Mouse (Mus musculus) embryonic facial prominence, embryonic 14.5 days (tissue): Measurements from ENCODE around the gene Ctsw. TPM values are rescaled to one million over a fixed set of nuclear protein-coding genes. Genes with fewer than 3 reads are reported as not detected.
A peak's percentile ranks its signal among the peaks of the same experiment; 100 is the strongest.

Experiments
- ATAC-seq: fragments of 200-750 bp; cut with Nextera tagmentation; 2 replicates; pipeline ENCODE4 v1.8.0; 2017; ENCODE audit warnings: low read depth, moderate number of reproducible peaks, moderate TSS enrichment
- DNase-seq: peaks from one replicate; pipeline ENCODE4 v3.0.0-alpha.2; 2015; ENCODE audit warnings: low spot score
- H3K27ac ChIP-seq: fragments of 300-500 bp; sonication (generic); replicated peaks from 2 replicates; pipeline ENCODE4 v1.5.1; 2014; ENCODE audit warnings: low read depth, mild to moderate bottlenecking, low read length, moderate library complexity
- H3K27me3 ChIP-seq: fragments of 300-500 bp; sonication (generic); replicated peaks from 2 replicates; pipeline ENCODE4 v1.6.1; 2014; ENCODE audit warnings: low read length; ENCODE audit not compliant: control insufficient read depth, insufficient read depth
- H3K36me3 ChIP-seq: fragments of 300-500 bp; sonication (generic); 2 replicates; pipeline ENCODE4 v1.6.1; 2014; ENCODE audit warnings: low read length, mixed read lengths; ENCODE audit not compliant: control insufficient read depth, insufficient read depth
- H3K4me1 ChIP-seq: fragments of 300-500 bp; sonication (generic); 2 replicates; pipeline ENCODE4 v1.6.1; 2014; ENCODE audit warnings: antibody characterized with exemption, low read length; ENCODE audit not compliant: control insufficient read depth, insufficient read depth
- H3K4me2 ChIP-seq: fragments of 300-500 bp; sonication (generic); 2 replicates; pipeline ENCODE4 v1.6.1; 2014; ENCODE audit warnings: low read depth, mild to moderate bottlenecking, low read length, moderate library complexity, mixed read lengths
- H3K4me3 ChIP-seq: fragments of 300-500 bp; sonication (generic); 2 replicates; pipeline ENCODE4 v1.5.1; 2014; ENCODE audit warnings: low read depth, mild to moderate bottlenecking, low read length
- H3K9ac ChIP-seq: fragments of 300-500 bp; sonication (generic); 2 replicates; pipeline ENCODE4 v1.6.1; 2014; ENCODE audit warnings: low read depth, mild to moderate bottlenecking, low read length, moderate library complexity, mixed read lengths
- H3K9me3 ChIP-seq: fragments of 300-500 bp; sonication (generic); 2 replicates; pipeline ENCODE4 v1.6.1; 2016; ENCODE audit warnings: low read length; ENCODE audit not compliant: control insufficient read depth
- WGBS: fragments of 180-500 bp; shearing (Covaris S2); extraction: QIAGEN DNeasy Blood & Tissue Kit; methylation state at CpG from one replicate; pipeline ENCODE4 v1.1.7; 2014; 5-methylcytosine and 5-hydroxymethylcytosine counted together
- polyA plus RNA-seq: library from polyadenylated mRNA; unstranded; fragments of >200 nt; fragmentation: Nextera tagmentation; extraction: Ambion mirVana; gene quantifications from 2 replicates; pipeline ENCODE4 v1.2.1, GENCODE M21; 2014

The Ctsw gene
- polyA plus RNA-seq, 1 experiment from 2014 or later = 0.85 TPM

DNA sequence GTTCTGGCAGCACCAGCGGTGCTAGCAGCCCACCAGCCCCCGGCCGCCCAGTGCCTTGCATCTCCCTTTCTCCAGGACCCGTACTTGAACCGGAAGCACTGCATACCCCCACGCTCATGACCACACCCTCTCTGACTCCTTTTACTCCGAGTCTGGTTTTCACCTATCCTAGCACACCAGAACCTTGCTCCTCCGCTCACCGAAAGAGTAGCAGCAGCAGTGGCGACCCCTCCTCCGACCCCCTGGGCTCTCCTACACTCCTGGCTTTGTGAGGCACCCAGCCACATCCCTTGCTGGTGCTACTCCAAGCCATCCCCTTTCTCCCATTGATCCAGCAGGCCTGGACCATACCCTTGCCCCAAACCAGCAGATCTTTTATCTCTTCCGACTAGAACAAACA is 13.3 kb downstream of the Ctsw start:
- DNase-seq = no peak

DNA sequence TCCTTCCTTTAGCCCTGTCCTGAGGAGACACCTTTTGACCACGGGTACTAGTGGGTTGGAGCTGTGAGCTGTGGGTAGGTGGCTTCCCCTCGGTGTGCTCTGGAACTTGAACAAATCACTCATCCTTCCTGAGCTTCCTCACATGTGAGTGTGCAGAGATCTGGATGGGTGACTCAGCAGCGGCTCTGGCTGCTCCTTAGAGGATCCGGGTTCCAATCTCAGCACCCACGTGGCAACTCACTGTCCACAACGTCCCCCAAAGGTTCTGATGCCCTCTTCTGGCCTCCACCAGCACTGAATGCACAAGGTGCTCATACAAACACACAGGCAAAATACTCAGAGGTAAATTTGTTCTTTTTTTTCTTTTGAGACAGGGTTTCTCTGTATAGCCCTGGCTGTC is 16.5 kb downstream of the Ctsw start:
- WGBS = 78% methylated on average over 6 of the region's 6 CpGs
- no peak overlapping the region for H3K4me2 ChIP-seq
- ATAC-seq = no peak
- peaks cover 19% of the 10 kb centered on the region for H3K4me1 ChIP-seq
- H3K9me3 ChIP-seq = peaks cover 4% of the 10 kb centered on the region; the same call in 1 of the 2 replicates
- no peak overlapping the region for H3K4me3 ChIP-seq
- peaks cover 9% of the 10 kb centered on the region for H3K36me3 ChIP-seq
- no peak overlapping the region for H3K9ac ChIP-seq
- peaks cover 35% of the 10 kb centered on the region for H3K27me3 ChIP-seq
- H3K27ac ChIP-seq = no peak overlapping the region
- DNase-seq = no peak

More for the DNA sequence above, 13.3 kb downstream of the Ctsw start:
- Histone ChIP-seq H3K4me3 (no peak overlapping the region), H3K27ac (no peak overlapping the region), H3K9ac (peak overlapping the region; percentile 43; the same call in 1 of the 2 replicates), H3K27me3 (peaks cover 2% of the 10 kb centered on the region), H3K4me2 (peak overlapping the region; percentile 100), H3K4me1 (peaks cover 17% of the 10 kb centered on the region), H3K36me3 (peaks cover 9% of the 10 kb centered on the region), H3K9me3 (no peaks in the 10 kb centered on the region)
- 79% methylated on average over 12 of the region's 12 CpGs for WGBS
- ATAC-seq = no peak

- Histone ChIP-seq H3K27me3 (peaks cover 36% of the 10 kb centered on the region), H3K9ac (no peak overlapping the region), H3K4me2 (no peak overlapping the region), H3K27ac (no peak overlapping the region), H3K9me3 (peaks cover 4% of the 10 kb centered on the region; the same call in 1 of the 2 replicates), H3K4me3 (no peak overlapping the region), H3K36me3 (peaks cover 7% of the 10 kb centered on the region), H3K4me1 (0 out of 2 replicates have a peak, but pooled peaks cover 4% of the 10 kb centered on the region)
- ATAC-seq (no peak), DNase-seq (no peak)
- WGBS = 88% methylated on average over 3 of the region's 3 CpGs
These were observed 18.6 kb downstream of the Ctsw start for GRCm38 (mm10) chr19:5449673-5450072.

- WGBS = 8% methylated on average over 30 of the region's 36 CpGs
- no peaks in the 10 kb centered on the region for H3K36me3 ChIP-seq
- peak overlapping the region; percentile 58 for H3K4me3 ChIP-seq
- no peak overlapping the region for H3K9ac ChIP-seq
- DNase-seq (no peak), ATAC-seq (no peak)
- peaks cover 4% of the 10 kb centered on the region; the same call in 1 of the 2 replicates for H3K9me3 ChIP-seq
- no peak overlapping the region for H3K27ac ChIP-seq
- H3K27me3 ChIP-seq = peaks cover 36% of the 10 kb centered on the region
- H3K4me1 ChIP-seq = 0 out of 2 replicates have a peak, but pooled peaks cover 4% of the 10 kb centered on the region
- H3K4me2 ChIP-seq = peak overlapping the region; percentile 94
These were observed 19.8 kb downstream of the Ctsw start for GRCm38 (mm10) chr19:5448354-5449150.

- peak within 1 kb of the TSS; percentile 55 for H3K9ac ChIP-seq
- H3K4me2 ChIP-seq = peak within 1 kb of the TSS; percentile 94
- 0 out of 2 replicates have a peak, but pooled peaks cover 4% of the 10 kb centered on the region for H3K4me1 ChIP-seq
- no peak within 1 kb of the TSS for H3K27ac ChIP-seq
- under 1% methylated on average over 59 of the region's 70 CpGs for WGBS
- peaks cover 4% of the 10 kb centered on the region; the same call in 1 of the 2 replicates for H3K9me3 ChIP-seq
- DNase-seq (peak; percentile 72), ATAC-seq (peak; percentile 70)
- H3K4me3 ChIP-seq = peak within 1 kb of the TSS; percentile 58
- no peaks in the 10 kb centered on the region for H3K36me3 ChIP-seq
- peaks cover 36% of the 10 kb centered on the region for H3K27me3 ChIP-seq
These were observed 20.6 kb downstream of the Ctsw start, which contains the start of gene Fosl1 for GRCm38 (mm10) chr19:5447515-5448353. Gene Fosl1 (plus strand): TSS chr19:5447547.

GRCm38 (mm10) chr19:5445747-5446146 is 22.6 kb downstream of the Ctsw start:
- no peak overlapping the region for H3K9ac ChIP-seq
- WGBS = 95% methylated on average over 5 of the region's 5 CpGs
- no peaks in the 10 kb centered on the region for H3K36me3 ChIP-seq
- no peak for ATAC-seq
- H3K9me3 ChIP-seq = peaks cover 4% of the 10 kb centered on the region; the same call in 1 of the 2 replicates
- no peak overlapping the region for H3K4me3 ChIP-seq
- H3K27me3 ChIP-seq = peaks cover 36% of the 10 kb centered on the region
- no peak overlapping the region for H3K27ac ChIP-seq
- H3K4me2 ChIP-seq = no peak overlapping the region
- H3K4me1 ChIP-seq = 0 out of 2 replicates have a peak, but pooled peaks cover 4% of the 10 kb centered on the region
- no peak for DNase-seq

DNA sequence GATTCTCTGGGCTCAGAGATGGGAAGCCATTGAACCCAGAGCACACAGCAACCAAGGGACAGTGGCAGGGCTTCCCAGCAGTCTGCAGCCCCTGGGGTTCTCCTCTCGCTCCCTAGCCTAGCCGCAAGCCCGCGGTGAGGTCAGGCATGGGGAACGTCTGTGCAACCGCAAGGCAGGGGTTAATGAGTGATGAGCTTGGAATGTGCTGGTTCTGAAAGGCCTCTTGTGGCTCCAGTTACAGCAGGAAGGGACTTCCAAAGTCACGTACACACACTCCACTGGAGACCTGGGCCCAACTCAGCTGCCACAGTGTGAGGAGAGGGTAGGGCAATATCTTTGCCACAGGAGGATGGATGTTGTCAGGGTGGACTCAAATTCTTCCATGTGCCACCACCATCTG is 23.4 kb downstream of the Ctsw start:
- Histone ChIP-seq H3K27ac (no peak overlapping the region), H3K9me3 (peaks cover 4% of the 10 kb centered on the region; the same call in 1 of the 2 replicates), H3K27me3 (peaks cover 33% of the 10 kb centered on the region), H3K9ac (no peak overlapping the region), H3K4me2 (no peak overlapping the region), H3K36me3 (no peaks in the 10 kb centered on the region), H3K4me3 (no peak overlapping the region), H3K4me1 (0 out of 2 replicates have a peak, but pooled peaks cover 4% of the 10 kb centered on the region)
- DNase-seq = peak; percentile 11
- no peak for ATAC-seq
- 31% methylated on average over 7 of the region's 7 CpGs for WGBS

DNA sequence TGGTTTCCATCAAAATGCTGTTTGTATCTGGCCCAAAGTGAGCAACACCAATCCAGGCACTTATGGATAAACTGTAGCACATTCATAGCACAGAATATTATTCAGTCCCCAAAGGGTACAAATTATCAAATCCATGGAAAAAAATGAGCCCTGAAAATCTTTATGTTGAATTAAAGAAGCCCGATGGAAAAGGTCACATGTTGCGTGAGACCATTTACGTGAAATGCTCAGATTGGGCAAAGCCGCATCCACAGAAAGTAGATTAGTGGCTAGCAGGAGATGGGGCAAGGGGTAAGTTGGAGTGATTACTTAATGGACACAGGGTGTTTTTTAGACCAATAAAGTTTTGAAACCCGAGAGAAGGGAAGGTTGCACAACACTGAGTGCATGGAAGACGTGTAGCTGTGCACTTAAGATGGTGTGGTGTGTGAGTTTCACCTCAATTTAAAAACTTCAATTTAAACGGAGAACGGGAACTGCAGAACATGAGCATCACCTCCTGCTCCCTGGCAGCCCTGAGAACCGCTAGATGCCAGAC is 23.9 kb downstream of the Ctsw start:
- DNase-seq (no peak), ATAC-seq (no peak)
- H3K27ac ChIP-seq = no peak overlapping the region
- H3K4me3 ChIP-seq = no peak overlapping the region
- no peak overlapping the region for H3K9ac ChIP-seq
- 0 out of 2 replicates have a peak, but pooled peaks cover 4% of the 10 kb centered on the region for H3K4me1 ChIP-seq
- H3K27me3 ChIP-seq = peaks cover 28% of the 10 kb centered on the region
- peaks cover 4% of the 10 kb centered on the region; the same call in 1 of the 2 replicates for H3K9me3 ChIP-seq
- WGBS = 63% methylated on average over 9 of the region's 9 CpGs
- no peaks in the 10 kb centered on the region for H3K36me3 ChIP-seq
- no peak overlapping the region for H3K4me2 ChIP-seq
